ENCODE assay signal across 13 mouse cellular contexts in genomic region chr3:79484286-79485063, GRCm38 (mm10).
DNase-seq lines count a peak whose midpoint lies in the region; ATAC-seq and TF ChIP-seq lines count a peak whose summit lies in the region.
"Had no signal": no experiment of that assay in that cellular context is flagged by ENCODE, and none has a peak within 500 bp of the region (broad histone marks: within the 10 kb centered on the region; RNA-seq: fewer than 3 reads in every experiment).

No protein-coding gene starts in this region.

- no peak for TF ChIP-seq POLR2A in CH12.LX (IDR thresholded peaks at IDR 0.05; ENCODE audit: low read depth, low read length)

- H3K4me2 ChIP-seq in CH12.LX (ENCODE audit: insufficient read depth, low read depth, poor library complexity, severe bottlenecking): no peak overlapping the region
- H3K4me2 ChIP-seq: embryonic facial prominence, embryonic 12.5 days had no signal

- H3K4me1 ChIP-seq in CH12.LX (ENCODE audit: control insufficient read depth in 1 of 2, insufficient read depth in 2 of 2): peaks cover 0 to 7% of the 10 kb centered on the region in 2 experiments; a peak in 2 of 4 replicates
- H3K4me1 ChIP-seq: embryonic facial prominence, embryonic 12.5 days had no signal

- ATAC-seq in common myeloid progenitor, adult 5-6 weeks (replicated peaks; ENCODE audit: low read depth, poor library complexity, severe bottlenecking): peak; percentile 53
- ATAC-seq in megakaryocyte, adult 5-6 weeks (ENCODE audit: poor library complexity, severe bottlenecking): 0 out of 2 replicates have a peak, but pooled peaks have one; percentile 12

- dilution Hi-C loops in CH12.LX (cut with MboI; ENCODE audit: extremely low pct_ligation_motif_present, extremely low pct_unique_long_range_greater_than_20kb, low sequenced_read_pairs): no loop called here

- in situ Hi-C loops in CH12.LX (cut with MboI; ENCODE audit: low pct_ligation_motif_present, low pct_unique_long_range_greater_than_20kb, low sequenced_read_pairs): no loop called here

- H3K27ac ChIP-seq in CH12.LX (ENCODE audit: insufficient read depth, low read depth): no peak overlapping the region
- H3K27ac ChIP-seq: embryonic facial prominence, embryonic 12.5 days; forebrain, embryonic 10.5 days had no signal

- TF ChIP-seq RAD21 in CH12.LX (IDR thresholded peaks at IDR 0.05; ENCODE audit: low read depth, low read length): no peak

- intact Hi-C loops in left cerebral cortex, postnatal 4 days (cut with DNase I): no loop called here

- no peaks in the 10 kb centered on the region for H3K79me2 ChIP-seq in CH12.LX (replicated peaks; ENCODE audit: control insufficient read depth, extremely low read depth, insufficient read depth, poor library complexity, severe bottlenecking)

- no peak overlapping the region for H3K4me3 ChIP-seq in CH12.LX (replicated peaks in 1 of 3; ENCODE audit: low read depth in 2 of 3, low read length in 2 of 3, poor library complexity in 1 of 3)
- H3K4me3 ChIP-seq: embryonic facial prominence, embryonic 12.5 days; forebrain, embryonic 10.5 days had no signal

- no peak for TF ChIP-seq EP300 in CH12.LX (IDR thresholded peaks at IDR 0.05; ENCODE audit: low read length)

- peaks cover 7% of the 10 kb centered on the region for H3K9me3 ChIP-seq in CH12.LX (replicated peaks; ENCODE audit: low read length)
- H3K9me3 ChIP-seq: embryonic facial prominence, embryonic 12.5 days had no signal

- H3K9ac ChIP-seq in CH12.LX (ENCODE audit: insufficient read depth, low read depth): no peak overlapping the region
- H3K9ac ChIP-seq: embryonic facial prominence, embryonic 12.5 days had no signal

- no peaks in the 10 kb centered on the region for H3K27me3 ChIP-seq in CH12.LX (replicated peaks)
- H3K27me3 ChIP-seq: embryonic facial prominence, embryonic 12.5 days had no signal

- TF ChIP-seq CTCF in CH12.LX (conservative IDR thresholded peaks at IDR 0.05 in 1 of 2, IDR thresholded peaks at IDR 0.05 in 1 of 2; ENCODE audit: low read depth in 2 of 2, low read length in 2 of 2): no peak

- no peaks in the 10 kb centered on the region for H3K36me3 ChIP-seq in CH12.LX (replicated peaks in 1 of 2; ENCODE audit: control insufficient read depth in 1 of 2, insufficient read depth in 1 of 2, low read length in 1 of 2)

- peak; percentile 44 for DNase-seq in kidney, adult 9 months
- no peak for DNase-seq in kidney, adult 11 months
- peak; percentile 4 for DNase-seq in CH12.LX (ENCODE audit: extremely low read depth)
- DNase-seq in left cerebral cortex, postnatal 4 days: no peak
- no peak for DNase-seq in spleen, postnatal 14 days (ENCODE audit: low spot score in 2 of 2)
- DNase-seq: adrenal gland, adult 2 months; cerebellum, postnatal 14 days; right cerebral cortex, postnatal 14 days; thymus, postnatal 4 days had no signal

TF ChIP-seq in CH12.LX, 34 proteins besides CTCF, POLR2A, EP300 and RAD21:
- TF ChIP-seq JUN (IDR thresholded peaks at IDR 0.05; ENCODE audit: insufficient read depth, low read depth, low read length): no peak
- TF ChIP-seq TBP (conservative IDR thresholded peaks at IDR 0.05; ENCODE audit: low read depth, low read length): no peak
- no peak for TF ChIP-seq POLR2AphosphoS2 (IDR thresholded peaks at IDR 0.05; ENCODE audit: low read depth, low read length)
- no peak for TF ChIP-seq SMC3 (IDR thresholded peaks at IDR 0.05; ENCODE audit: low read depth, low read length)
- no peak for TF ChIP-seq USF2 (conservative IDR thresholded peaks at IDR 0.05; ENCODE audit: low read depth, low read length)
- no peak for TF ChIP-seq KAT2A (IDR thresholded peaks at IDR 0.05; ENCODE audit: insufficient replicate concordance, low read length)
- TF ChIP-seq CHD2 (IDR thresholded peaks at IDR 0.05; ENCODE audit: low read length): no peak
- no peak for TF ChIP-seq BHLHE40 (IDR thresholded peaks at IDR 0.05; ENCODE audit: low read depth, low read length)
- TF ChIP-seq ZNF384 (IDR thresholded peaks at IDR 0.05; ENCODE audit: low read depth, low read length): no peak
- no peak for TF ChIP-seq MXI1 (IDR thresholded peaks at IDR 0.05; ENCODE audit: low read depth, low read length)
- TF ChIP-seq SIN3A (IDR thresholded peaks at IDR 0.05; ENCODE audit: low read length): no peak
- TF ChIP-seq CHD1 (IDR thresholded peaks at IDR 0.05; ENCODE audit: low read depth, low read length): no peak
- no peak for TF ChIP-seq GABPA (IDR thresholded peaks at IDR 0.05; ENCODE audit: insufficient replicate concordance, low read depth, low read length)
- no peak for TF ChIP-seq ZMIZ1 (IDR thresholded peaks at IDR 0.05; ENCODE audit: low read depth, low read length)
- TF ChIP-seq JUND (conservative IDR thresholded peaks at IDR 0.05; ENCODE audit: low read depth, low read length): no peak
- TF ChIP-seq ETS1 (conservative IDR thresholded peaks at IDR 0.05; ENCODE audit: low read depth, low read length): no peak
- TF ChIP-seq MAX (IDR thresholded peaks at IDR 0.05; ENCODE audit: low read length): no peak
- no peak for TF ChIP-seq ELF1 (IDR thresholded peaks at IDR 0.05; ENCODE audit: low read depth, low read length)
- no peak for TF ChIP-seq NRF1 (IDR thresholded peaks at IDR 0.05; ENCODE audit: low read depth, low read length)
- no peak for TF ChIP-seq NELFE (IDR thresholded peaks at IDR 0.05; ENCODE audit: low read depth, low read length)

Comparison
In these comparisons a context has a peak if more than half of its experiments do, and no peak if none do; other contexts are left out.
1. DNase-seq: peak in kidney, adult 9 months (single experiment) and CH12.LX (single experiment); none in kidney, adult 11 months (single experiment), left cerebral cortex, postnatal 4 days (single experiment) and spleen, postnatal 14 days (0 of 2).